Mouse (Mus musculus) NIH3T3 (cell line): ENCODE results near the gene Cyp2d11.

Experiments
- DNase-seq: peaks from one replicate; pipeline ENCODE4 v3.0.0-alpha.2; 2012; ENCODE audit warnings: low read depth

Gene Cyp2d11

GRCm38 (mm10) chr15:82350349-82350748, 43.5 kb downstream of the Cyp2d11 start:
- no peak for DNase-seq

DNA sequence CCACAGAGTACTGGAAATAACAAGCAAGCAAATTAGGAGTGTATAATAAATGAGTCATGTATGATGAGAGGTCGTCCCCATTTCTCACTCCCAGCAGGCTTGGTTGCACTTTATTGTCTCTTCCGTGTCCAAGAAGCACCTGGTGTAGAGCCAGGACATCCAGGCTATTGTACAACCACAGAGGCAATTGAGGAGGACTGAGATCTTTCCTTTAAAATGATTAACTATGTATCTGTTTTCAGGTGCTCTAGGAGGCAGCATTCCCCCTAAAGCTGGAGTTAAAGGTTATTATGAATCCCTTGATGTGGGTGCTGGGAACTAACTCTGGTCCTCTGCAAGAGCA, 44.9 kb downstream of the Cyp2d11 start:
- DNase-seq, result no peak

- no peak for DNase-seq
These were observed 45.4 kb downstream of the Cyp2d11 start for GRCm38 (mm10) chr15:82348258-82348998.

GRCm38 (mm10) chr15:82347852-82348251, 46.0 kb downstream of the Cyp2d11 start:
- no peak for DNase-seq

- no peak for DNase-seq
These were observed 46.5 kb downstream of the Cyp2d11 start for GRCm38 (mm10) chr15:82347303-82347676.

GRCm38 (mm10) chr15:82346580-82347302, 47.1 kb downstream of the Cyp2d11 start:
- no peak for DNase-seq

DNA sequence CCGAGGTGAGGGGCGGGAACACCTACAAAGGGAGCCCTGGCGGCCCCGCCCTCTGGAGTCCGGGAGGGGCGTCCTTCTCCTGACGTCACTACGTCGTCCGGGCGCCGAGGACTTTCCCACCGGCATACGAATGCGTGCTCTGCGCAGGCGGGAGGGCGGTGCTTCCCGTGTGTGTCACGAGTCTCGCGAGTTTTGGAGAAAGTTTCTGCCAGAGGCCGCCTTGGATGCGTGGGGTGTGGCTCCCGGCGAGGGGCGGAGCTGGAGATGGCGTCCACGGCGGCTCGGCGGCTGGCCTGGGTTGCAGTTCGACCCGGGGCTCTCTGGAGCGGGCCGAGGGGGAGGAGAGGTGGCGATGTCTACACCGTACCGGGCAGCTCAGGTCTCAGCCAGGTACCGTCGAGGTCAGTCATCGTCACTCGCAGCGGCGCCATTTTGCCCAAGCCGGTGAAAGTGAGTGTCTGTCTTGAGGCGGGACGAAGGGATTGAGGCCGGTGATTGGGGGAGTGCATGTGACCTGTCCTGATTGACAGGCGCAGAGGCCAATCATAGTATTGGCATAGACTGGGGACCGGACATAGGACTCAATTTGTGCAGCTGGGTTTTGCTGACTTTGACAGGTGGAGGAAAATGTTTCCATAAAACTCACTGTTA, 47.9 kb downstream of the Cyp2d11 start:
- peak; percentile 99 for DNase-seq

DNA sequence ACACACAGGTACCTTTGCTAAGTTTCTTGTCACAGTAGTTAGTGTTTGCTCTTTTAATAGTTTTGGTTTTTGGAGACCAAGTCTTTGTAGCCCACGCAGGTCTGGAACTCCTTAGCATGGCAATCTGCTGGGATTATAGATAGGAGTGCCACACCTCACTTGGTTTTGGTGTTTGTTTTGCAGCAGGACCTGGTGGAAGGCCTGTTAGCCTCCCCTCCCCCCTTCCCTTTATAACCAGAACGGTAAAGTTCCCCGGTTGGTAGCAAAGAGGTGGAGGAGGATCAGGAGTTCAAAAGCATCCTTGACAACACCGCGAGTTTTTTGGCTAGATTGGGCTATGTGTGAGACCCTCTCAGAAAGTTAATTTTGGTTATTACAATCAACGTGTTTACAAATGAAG, 48.9 kb downstream of the Cyp2d11 start:
- no peak for DNase-seq

GRCm38 (mm10) chr15:82343368-82344287, 50.2 kb downstream of the Cyp2d11 start:
- DNase-seq, result no peak

DNA sequence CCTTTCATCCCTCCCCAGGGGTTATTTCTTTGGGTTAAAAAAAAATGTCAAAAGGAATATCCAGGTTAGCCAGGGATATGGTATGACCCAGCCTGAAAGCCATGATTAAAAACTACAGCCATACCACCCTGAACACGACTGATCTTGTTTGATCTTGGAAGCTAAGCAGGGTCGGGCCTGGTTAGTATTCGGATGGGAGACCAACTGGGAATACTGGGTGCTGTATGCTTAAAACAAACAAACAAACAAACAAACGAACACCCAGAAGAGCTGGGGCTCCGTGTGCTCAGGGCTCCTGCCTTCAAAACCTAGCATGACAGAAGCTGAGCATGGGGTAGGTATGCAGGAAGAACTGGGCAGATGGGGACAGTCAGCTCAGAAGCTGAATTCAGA, 51.3 kb downstream of the Cyp2d11 start:
- DNase-seq, result no peak

DNA sequence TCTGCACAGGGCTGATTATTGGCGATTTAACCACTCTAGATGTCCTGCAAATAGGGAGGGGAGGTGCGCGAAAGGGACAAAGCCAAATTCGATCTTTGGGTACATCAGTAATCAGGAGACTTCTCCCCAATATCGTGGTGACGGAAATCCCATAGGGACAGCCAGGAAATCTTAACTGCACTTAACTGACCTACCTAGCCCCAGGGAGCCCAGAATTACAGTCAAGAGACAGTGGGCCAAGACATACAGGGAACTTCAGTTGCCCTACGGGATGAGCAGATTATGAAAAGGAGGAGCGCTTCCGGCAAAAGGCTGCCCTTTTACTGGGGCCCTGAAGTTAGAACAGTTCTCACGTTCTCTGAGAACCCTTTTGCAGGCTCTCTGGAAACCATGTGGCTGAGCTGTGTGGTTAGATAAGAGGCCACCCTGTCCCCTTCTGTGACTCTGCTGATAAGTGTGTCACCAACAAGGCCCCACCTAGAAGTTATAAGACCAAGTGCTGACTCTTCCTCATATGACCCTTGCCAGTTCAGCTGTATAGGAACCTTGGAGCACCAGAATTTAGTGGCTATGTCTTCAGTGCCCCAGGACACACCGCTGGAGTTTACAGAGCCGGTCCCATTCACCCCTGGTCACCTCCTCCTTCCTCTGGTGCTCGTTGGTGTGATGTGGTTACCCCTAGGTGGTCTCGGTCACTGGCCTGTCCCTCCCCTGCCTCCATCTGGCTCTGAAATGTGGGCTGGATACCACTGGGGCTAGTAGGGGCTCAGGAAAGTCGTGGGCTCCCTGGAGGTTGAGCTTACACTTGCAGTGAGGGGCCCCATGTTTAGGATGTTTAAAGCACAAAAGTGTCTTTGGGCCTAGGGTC, 51.9 kb downstream of the Cyp2d11 start:
- DNase-seq, result no peak

DNA sequence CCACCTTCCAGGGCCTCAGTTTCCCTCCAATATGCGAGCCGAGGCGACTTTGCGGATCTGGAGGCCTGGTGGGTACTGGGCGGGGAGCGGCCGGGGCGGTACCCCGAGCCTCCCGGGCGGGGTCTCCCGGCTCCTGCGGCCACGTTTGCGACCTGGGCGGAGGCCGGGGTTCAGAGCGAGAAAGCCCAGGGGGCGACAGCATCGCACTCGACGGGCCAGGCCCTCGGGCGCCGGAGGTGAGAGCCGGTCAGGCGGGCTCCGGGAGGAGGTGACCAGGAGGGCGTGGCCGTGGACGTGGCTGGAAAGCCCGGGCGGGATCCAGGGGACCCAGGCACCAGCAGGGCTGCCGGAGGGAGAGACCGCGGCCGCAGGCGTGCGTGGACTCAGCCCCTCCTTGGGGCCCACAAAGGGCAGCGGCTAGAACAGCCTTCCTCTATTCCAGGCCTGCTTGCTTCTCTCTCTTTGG, 52.8 kb downstream of the Cyp2d11 start:
- no peak for DNase-seq

- DNase-seq, result no peak
These were observed 53.3 kb downstream of the Cyp2d11 start for GRCm38 (mm10) chr15:82340414-82341035.

DNA sequence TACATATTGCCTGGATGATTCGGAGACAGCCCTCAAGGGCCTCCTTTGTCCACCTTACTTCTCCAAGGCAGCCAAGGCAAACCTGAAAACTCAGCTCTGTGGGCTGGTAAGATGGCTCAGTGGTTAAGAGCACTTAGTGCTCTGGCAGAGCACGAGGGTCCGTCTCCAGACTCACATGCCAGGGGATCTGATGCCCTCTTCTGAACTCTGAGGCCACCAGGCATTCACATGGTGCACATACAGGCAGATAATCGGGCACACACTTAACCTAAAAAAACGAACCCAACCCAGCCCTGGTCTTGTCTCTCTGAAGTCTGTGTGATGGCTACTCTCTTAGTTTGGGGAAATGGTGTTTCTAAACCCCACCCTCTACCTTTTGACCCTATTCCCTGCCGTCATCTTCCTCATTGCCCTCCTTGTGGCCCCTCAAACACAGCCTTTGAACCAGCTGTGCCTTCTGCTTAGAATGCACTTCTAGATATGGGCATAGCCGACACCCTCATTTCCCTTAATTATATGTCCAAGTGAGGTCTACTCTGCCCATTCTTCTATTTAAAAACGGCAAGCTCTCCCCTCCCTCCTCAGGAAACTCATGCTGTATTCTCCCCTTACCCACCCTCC, 54.1 kb downstream of the Cyp2d11 start:
- no peak for DNase-seq
